Mouse (Mus musculus): ENCODE results near the gene Pllp.
A peak's percentile ranks its signal among the peaks of the same experiment; 100 is the strongest.

The Pllp gene

GRCm38 (mm10) chr8:94702844-94703813, 7.1 kb upstream of the Pllp start:
- DNase-seq = peak; percentile 78

- DNase-seq = no peak
Measured at GRCm38 (mm10) chr8:94702156-94702555, 6.1 kb upstream of the Pllp start.

- no peak for DNase-seq
Measured at GRCm38 (mm10) chr8:94700421-94700935, 4.4 kb upstream of the Pllp start.

GRCm38 (mm10) chr8:94699366-94699765, 3.3 kb upstream of the Pllp start:
- no peak for DNase-seq

GRCm38 (mm10) chr8:94697956-94698355, 1.9 kb upstream of the Pllp start:
- DNase-seq = no peak

- no peak for DNase-seq
Measured at GRCm38 (mm10) chr8:94696566-94696965, 488 bp upstream of the Pllp start.

- DNase-seq = no peak
Measured at GRCm38 (mm10) chr8:94695341-94695993, 611 bp downstream of the Pllp start.

GRCm38 (mm10) chr8:94694701-94695100, 1.4 kb downstream of the Pllp start:
- no peak for DNase-seq

GRCm38 (mm10) chr8:94685953-94686352, 10.1 kb downstream of the Pllp start:
- DNase-seq = no peak

GRCm38 (mm10) chr8:94684287-94684686, 11.8 kb downstream of the Pllp start:
- DNase-seq = no peak

GRCm38 (mm10) chr8:94682732-94683524, 13.2 kb downstream of the Pllp start:
- DNase-seq = no peak

GRCm38 (mm10) chr8:94680414-94680813, 15.7 kb downstream of the Pllp start:
- no peak for DNase-seq

GRCm38 (mm10) chr8:94678582-94678981, 17.5 kb downstream of the Pllp start:
- DNase-seq = no peak

GRCm38 (mm10) chr8:94675923-94676322, 20.2 kb downstream of the Pllp start:
- DNase-seq = no peak

- no peak for DNase-seq
Measured at GRCm38 (mm10) chr8:94674384-94674783, 21.7 kb downstream of the Pllp start.

- peak; percentile 96 for DNase-seq
Measured at GRCm38 (mm10) chr8:94666456-94667308, 29.4 kb downstream of the Pllp start, which contains the start of gene Arl2bp. Gene Arl2bp (plus strand): TSS chr8:94666600.

- DNase-seq = no peak
Measured at GRCm38 (mm10) chr8:94664722-94665121, 31.4 kb downstream of the Pllp start.

GRCm38 (mm10) chr8:94660418-94660817, 35.7 kb downstream of the Pllp start:
- DNase-seq = no peak

- DNase-seq = no peak
Measured at GRCm38 (mm10) chr8:94658031-94658430, 38.0 kb downstream of the Pllp start.

GRCm38 (mm10) chr8:94654994-94655393, 41.1 kb downstream of the Pllp start:
- DNase-seq = no peak

- no peak for DNase-seq
Measured at GRCm38 (mm10) chr8:94652951-94653350, 43.1 kb downstream of the Pllp start.

- no peak for DNase-seq
Measured at GRCm38 (mm10) chr8:94649496-94649895, 46.6 kb downstream of the Pllp start.

Data from cerebellum, adult 9-11 months (tissue).